Mouse (Mus musculus): ENCODE results near the gene Dnajc11.

Dnajc11 gene

DNA sequence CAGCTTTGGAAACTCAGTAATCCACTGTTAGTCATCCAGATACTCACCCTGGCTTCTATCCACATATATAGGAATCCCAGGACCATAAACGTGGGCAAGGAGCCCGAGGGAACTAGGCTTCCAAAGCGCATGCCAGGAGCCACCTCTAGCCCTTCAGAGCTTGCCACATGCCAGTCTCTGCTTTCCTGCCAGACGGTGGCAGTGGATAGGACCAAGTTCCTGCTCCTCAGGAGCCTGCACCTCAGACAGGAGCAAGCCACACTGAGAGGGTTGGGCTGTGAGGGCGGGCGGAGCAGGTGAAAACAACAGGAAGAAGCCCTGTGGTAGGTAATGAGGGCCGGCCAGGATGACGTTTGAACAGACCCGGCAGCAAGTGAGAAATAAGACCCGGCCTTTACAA is 52.4 kb downstream of the Dnajc11 start:
- CTCF ChIA-PET, result no interaction called here

DNA sequence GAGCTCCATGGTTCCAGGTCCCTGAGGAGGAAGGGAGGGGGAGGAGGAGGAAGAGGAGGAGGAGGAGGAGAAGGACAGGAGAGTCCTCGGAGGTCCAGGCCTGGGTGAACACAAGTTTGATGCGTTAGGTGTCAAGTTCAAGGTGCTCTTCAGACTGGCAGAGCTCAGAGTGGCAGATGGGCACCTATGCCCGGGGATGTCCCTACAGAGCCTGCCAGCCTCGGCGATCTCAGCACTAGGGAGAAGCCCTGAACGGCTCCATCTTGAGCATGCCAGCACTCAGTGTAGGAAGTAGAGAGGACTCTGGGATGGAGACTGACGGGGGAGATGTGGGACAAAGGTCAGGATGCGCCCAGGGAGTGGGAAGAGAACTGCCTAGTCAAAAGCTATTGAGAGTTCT is 53.2 kb downstream of the Dnajc11 start:
- CTCF ChIA-PET, result no interaction called here

DNA sequence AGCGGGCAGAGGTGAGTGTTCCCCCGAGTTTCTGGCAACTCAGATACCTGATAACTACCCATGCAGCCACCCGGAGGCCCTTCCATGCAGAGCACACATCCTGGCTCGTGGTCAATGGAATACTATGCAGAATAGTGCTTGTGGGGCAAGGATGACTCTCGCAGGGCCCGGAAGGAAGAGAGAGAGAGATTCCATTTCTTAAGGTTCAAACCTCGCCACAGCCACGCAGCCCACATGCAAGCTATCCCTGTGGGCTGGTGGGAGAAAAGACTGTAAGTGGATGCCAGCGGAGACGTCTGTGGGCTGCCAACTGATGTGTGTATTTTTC is 54.5 kb downstream of the Dnajc11 start:
- CTCF ChIA-PET, result no interaction called here

DNA sequence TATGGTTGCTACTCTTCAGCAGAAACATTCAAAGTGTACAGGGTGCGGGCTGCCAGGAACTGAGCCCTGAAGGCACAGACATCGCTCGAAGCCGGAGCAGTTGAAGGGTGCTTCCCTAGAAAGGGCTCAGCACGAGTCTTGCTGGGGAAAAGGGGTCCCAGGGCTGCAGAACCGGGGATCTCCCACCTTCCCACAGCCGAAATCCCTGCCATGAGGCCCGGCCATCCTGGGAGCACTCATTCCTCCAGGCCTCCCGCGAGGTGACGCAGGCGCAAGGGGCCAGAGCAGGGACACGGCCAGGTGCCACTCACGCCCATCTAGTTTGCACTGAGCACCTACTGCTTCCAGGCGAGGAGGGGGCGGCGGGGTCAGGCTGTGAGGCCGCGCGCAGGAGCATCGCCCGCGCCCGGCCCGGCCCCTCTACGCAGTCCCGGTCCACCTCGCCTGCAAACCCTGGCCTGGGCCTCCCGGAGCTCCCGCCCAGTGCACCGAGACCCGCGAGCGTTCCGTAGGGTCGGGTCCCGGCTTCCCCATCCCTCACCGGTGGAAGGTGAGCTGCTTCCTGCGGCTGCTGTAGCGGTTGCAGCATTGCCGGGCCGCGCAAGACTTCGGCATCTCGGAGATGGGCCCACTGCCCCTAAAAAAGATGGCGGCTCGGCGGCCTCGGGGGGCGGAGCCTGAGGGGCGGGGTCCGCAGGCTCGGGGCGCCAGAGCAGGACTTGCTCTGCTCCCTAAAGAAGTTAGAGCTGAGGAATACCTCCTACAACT is 55.0 kb downstream of the Dnajc11 start, which contains the start of gene Thap3:
Gene Thap3, minus strand, starts transcription at position 656 of the 768 bp plus-strand sequence.
- CTCF ChIA-PET, result interaction anchor here (0.8 to 1.8 kb wide), 2 partner anchors 8 to 41 kb away, joined by 3 to 5 read pairs; no protein-coding TSS in a partner anchor

DNA sequence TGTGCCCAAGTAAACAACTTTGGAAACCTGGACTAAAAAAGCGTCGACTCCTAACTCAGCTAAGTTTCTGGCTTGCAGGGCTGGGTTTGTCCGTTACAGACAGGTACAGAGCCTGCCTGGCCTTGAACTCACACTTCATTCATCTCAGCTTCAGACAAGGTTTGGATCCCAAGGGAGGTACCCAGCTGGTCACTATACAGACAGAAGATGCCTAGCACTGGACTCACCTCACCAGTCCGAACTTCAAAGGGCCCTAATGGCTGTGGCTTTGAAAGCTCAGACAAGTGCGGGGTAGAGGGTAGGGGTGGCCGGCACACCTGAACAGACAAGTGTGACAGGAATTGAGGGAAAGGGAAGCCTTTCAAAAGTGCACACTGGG is 55.6 kb downstream of the Dnajc11 start:
- CTCF ChIA-PET, result interaction anchor here (0.8 to 1.8 kb wide), 2 partner anchors 9 to 40 kb away, joined by 3 to 5 read pairs; no protein-coding TSS in a partner anchor

DNA sequence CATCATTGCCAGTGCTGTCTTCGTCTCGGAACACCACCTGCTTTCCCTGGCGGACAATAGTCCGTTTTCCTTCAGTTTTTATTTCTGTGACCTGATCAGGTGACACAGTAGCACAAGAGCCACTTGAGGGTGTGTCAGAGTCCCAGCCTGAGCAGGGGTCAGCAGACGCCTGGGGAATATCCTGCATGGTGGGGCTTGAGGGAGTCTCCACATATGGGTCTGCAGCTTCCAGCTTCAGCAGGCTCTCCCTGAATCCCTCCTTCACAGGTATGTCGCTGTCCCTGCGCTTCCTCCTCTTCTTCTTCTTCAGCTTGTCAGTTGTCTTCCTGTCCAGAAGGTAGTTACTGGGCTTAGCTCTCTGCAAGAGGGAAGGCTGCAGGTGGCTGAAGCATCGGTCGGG is 58.6 kb downstream of the Dnajc11 start:
- CTCF ChIA-PET, result interaction anchor here (0.5 kb wide), 1 partner anchor 8 kb away, joined by 3 read pairs; no protein-coding TSS in a partner anchor

DNA sequence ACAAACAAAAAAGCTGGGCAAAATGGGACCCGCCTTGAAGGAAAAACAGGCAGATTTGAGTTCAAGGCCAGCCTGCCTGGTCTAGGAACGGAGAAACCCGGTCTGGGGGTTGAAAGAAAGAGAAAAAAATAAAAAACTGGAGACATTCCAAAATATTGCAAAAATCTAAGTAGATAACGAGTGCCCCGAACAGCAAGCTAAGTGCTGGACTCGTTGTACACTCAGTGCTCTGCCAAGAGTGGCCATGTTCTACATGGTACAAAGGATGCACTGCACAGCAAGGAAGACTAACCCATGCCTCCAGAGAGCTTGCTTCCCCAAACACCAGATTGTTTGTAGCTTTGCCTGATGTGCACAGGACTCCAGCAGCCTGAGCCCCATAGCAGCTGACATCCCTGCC is 59.5 kb downstream of the Dnajc11 start:
- CTCF ChIA-PET, result interaction anchor here (0.9 kb wide), 1 partner anchor 105 kb away, joined by 3 read pairs; no protein-coding TSS in a partner anchor

DNA sequence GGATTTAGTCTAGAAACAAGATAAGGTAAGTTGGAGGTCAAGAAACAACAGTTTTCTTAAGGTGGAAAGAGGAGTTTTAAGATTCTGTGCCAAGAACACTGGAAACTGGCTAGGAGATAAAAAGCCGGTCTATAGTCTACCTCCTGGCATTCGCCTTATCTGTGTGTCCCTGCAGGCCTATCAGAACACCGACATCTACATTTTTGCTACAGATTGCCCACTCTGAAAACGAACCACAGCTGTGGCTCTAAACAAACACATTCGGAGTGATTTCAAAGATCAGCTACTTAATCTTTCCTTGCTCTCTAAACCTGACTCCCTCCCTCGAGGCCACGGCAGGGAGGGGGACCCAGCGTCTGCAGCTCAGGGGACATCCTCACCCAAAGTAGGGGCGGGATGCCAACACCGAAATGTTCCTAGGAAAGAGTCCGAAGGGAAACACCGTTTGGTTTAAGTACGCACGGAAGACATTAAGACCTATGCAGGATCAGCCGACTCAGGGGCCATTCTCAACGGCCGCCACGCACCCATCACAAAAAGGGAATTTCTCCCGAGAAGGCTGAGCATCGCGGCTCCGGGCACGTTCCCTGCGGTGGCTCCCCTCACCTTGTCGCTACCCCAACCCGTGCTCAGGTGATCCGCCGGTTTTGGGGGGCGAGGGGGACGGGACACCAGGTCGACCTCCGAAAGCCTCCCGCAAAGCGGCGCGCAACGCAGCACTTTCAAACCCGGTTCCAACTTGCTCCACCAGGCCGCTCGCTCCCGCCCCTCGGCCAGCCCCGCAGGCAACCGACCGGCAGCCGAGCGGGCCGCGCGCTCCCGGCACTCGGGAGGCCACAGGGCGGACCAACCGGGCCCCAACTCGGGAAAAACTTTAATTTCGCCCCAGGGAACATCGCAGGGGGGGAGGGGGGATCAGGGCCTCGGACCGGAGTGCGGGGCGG is 61.0 kb downstream of the Dnajc11 start:
- CTCF ChIA-PET, result no interaction called here

DNA sequence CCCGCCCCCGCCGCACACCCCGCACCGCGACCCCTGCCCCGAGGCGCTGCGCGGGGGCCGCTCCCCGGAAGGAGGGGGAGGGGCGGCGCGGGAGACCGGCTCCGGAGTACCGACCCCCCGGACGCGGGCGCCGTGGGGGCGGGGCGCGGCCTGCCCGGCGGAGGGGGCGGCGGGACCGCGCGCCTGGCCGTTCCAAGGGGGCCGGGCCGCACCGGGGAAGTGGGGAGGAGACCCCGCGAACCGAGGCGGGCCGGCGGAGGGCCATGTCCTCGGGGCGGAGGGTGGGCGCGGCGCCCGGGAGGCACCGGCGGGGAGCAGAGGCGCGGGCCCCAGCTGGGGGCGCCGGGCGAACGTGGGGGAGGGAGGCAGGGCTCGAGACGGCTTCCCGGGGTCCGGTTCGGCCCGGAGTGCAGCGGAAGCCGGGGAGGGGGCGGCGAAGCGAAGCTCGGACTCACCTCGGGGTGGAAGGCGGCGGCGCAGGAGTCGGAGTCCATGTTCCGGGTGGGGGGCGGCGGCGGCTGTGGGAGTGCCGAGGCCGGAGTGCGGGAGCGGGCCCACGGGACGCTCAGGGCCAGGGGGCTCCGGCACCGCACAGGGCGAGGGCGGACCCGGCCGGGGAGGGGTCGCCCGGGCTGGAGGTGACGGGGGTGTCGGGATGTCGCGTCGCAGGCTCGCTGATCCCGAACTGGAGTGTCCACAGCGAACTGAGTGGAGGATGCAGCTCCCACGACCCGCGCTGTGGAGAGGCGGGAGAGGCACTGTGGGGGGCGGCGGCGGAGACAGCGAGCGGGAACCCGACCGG is 62.1 kb downstream of the Dnajc11 start:
- CTCF ChIA-PET, result interaction anchor here (1.0 kb wide), 1 partner anchor 13 kb away, joined by 3 read pairs; the partner anchor contains the start of gene Klhl21

DNA sequence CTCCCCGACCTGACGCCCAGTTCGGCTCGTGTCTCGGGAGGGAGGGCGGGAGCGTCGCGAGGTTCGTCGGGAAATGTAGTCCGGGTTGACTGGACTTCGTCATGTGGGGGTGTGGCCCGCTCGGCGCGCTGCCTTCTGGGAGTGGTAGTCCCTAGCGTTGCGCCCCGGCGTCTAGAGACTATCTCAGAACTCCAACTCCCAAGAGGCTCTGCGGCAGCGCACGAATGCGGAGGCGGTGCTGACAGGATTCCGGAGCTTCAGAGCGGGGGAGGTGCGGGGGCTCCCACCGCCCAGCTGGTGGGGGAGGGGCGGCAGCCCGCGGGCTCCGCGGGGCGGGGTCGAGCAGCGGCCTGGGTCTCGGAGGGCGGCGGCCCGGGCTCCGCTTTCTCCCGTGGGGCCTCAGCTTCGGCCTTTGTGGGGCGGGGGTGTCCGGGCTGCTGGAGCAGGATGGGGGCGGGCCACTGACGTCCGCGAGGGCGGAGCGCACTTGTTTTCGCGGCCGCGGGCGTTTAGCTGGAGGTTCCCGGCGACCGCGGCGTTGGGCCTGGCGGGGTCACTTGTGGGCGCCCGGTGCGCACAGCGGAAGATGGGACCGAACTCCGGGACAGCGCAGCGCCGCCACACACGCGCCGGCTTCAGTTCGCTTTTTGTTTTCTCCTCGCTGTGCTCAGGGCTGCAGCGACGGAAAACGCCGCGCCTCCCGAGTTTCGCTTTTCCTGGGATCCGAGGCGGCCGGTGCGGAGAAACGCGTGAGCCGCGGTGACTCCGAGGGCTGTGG is 62.9 kb downstream of the Dnajc11 start, which contains the start of gene Phf13:
Gene Phf13, minus strand, starts transcription at position 86 of the 778 bp plus-strand sequence.
- CTCF ChIA-PET, result interaction anchor here (1.0 kb wide), 2 partner anchors 9 to 12 kb away, joined by 3 read pairs; partner anchors contain the start of gene Klhl21

DNA sequence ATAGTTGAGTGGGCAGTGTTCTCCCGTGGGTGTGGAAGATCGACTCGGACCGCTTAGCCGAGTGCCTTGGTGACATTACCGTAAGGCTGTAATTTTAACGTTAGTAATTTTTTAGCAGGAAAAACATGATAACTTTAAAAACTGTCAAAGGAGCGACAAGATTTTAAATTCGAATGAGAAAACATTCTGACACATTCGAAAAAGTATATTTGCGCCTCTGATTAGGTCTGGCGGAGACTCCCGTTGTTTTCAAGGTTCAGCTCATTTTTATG is 63.4 kb downstream of the Dnajc11 start:
- CTCF ChIA-PET, result interaction anchor here (1.0 kb wide), 1 partner anchor 9 kb away, joined by 3 read pairs; no protein-coding TSS in a partner anchor

DNA sequence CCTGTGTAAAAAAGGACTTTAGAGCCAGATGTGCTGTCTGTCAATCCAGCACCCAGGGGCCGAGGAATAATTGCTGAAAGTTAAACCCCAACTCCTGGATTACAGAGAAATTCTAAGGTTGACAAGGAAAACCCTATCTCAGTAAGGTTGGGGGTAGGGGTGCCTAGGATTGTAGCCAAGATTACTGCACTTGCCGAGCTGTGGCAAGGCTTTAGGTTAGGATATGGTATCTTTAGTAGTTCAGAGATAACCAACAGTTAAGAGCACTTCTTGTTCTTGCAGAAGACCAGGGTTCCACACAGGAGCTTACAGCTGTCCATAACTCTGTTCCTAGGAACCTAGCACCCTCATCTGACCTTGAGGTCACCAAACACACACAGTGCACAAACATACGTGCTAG is 64.2 kb downstream of the Dnajc11 start:
- CTCF ChIA-PET, result interaction anchor here (1.0 kb wide), 1 partner anchor 8 kb away, joined by 3 read pairs; no protein-coding TSS in a partner anchor

DNA sequence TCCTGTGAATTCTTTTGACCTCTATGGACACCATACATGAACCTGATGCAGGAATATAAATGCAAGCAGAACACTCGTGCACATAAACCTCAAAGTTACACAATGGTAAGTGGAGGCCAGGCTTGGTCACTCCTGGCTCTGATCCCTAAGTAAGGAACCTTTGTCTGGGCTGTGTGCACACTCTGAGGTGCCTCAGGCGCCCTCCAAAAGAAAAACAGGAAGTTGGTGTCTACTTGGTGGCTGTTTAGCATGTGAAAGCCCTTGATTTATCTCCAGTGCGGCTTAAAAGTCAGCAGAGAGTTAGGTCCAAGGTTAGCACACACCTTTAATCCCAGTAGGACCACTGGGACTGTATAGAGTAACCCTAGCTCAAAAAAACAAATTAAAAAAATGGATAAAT is 66.0 kb downstream of the Dnajc11 start:
- CTCF ChIA-PET, result interaction anchor here (0.7 kb wide), 1 partner anchor 15 kb away, joined by 3 read pairs; no protein-coding TSS in a partner anchor

DNA sequence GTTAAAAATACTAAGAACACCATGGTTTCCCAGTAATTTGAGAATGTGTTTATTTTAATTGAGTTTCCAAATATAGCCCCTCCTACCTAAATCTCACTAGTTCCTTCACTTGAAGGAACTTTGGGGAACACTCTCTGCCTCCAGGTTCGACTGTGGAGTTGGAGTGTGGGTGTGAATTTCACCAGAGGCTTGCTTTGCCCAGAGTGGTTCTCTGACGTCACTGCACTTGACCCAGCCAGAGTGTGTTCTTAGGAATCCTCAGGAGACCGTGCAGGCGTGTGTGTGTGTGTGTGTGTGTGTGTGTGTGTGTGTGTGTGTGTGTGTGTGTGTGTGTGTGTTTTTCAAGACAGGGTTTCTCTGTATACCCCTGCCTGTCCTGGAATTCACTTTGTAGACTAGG is 67.4 kb downstream of the Dnajc11 start:
- CTCF ChIA-PET, result interaction anchor here (0.8 kb wide), 1 partner anchor 9 kb away, joined by 3 read pairs; no protein-coding TSS in a partner anchor

DNA sequence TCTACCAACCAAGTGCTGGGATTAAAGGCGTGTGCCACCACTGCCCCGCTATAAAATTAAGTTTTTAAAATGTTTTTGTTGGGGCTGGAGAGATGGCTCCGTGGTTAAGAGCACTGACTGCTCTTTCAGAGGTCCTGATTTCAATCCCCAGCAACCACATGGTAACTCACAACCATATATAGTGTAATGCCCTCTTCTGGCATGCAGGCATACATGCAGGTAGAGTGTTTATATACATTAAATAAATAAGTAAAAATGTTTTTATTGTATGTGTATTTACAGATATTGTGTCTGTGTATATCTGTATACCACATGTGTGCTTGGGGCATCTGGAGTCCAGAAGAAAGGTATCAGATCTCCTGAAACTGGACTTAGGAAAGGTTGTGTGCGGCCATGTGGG is 67.8 kb downstream of the Dnajc11 start:
- CTCF ChIA-PET, result no interaction called here

DNA sequence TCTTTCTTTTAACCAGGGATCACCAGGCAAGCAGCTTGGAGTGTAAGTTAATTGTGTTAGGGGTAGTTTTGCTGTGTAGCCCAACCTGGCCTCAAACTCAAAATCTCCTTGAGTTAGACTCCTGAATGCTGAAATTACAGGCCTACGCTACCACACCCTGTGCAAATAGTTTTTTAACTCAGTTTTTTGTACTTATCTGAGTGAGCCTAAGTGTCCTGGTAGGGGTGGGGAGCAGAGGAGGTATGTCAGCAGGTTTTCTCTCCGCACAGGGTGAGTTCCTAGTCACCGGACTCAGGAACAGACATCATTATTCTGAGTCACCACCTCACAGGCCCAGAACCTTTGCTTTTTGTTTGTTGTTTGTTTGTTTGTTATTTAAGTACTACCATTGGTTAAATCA is 68.6 kb downstream of the Dnajc11 start:
- CTCF ChIA-PET, result no interaction called here

DNA sequence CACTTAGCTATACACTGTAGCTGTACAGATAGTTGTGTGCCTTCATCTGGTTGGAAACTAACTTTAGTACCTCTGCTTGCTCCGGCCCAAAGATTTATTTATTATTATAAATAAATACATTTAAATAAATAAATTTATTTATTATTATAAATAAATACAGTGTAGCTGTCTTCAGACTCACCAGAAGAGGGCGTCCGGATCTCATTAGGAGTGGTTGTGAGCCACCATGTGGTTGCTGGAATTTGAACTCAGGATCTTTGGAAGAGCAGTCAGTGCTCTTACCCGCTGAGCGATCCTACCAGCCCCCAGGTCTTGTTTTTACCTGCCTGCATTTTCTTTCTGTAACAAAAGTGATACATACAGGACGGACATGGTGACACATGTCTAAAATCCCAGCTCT is 72.6 kb downstream of the Dnajc11 start:
- CTCF ChIA-PET, result interaction anchor here (0.9 kb wide), 1 partner anchor 9 kb away, joined by 3 read pairs; no protein-coding TSS in a partner anchor

DNA sequence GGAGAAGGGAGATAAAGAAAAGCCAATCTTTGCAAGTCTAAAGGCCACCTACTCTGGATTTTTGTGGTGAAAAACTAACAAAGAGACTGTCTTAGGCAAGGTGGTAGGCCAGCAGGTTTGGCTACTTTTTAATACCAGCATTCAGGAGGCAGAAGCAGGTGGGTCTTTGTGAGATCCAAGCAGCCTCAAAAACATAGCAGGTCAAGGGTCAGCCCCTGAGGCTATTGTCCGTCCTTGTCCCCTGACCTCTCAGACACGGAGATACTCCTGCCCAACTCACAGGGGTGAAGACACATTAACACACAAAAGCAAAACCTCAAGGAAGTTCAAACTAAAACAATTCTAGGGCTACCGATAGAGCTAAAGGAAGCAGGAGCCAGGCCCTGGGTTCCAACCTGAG is 73.3 kb downstream of the Dnajc11 start:
- CTCF ChIA-PET, result no interaction called here

DNA sequence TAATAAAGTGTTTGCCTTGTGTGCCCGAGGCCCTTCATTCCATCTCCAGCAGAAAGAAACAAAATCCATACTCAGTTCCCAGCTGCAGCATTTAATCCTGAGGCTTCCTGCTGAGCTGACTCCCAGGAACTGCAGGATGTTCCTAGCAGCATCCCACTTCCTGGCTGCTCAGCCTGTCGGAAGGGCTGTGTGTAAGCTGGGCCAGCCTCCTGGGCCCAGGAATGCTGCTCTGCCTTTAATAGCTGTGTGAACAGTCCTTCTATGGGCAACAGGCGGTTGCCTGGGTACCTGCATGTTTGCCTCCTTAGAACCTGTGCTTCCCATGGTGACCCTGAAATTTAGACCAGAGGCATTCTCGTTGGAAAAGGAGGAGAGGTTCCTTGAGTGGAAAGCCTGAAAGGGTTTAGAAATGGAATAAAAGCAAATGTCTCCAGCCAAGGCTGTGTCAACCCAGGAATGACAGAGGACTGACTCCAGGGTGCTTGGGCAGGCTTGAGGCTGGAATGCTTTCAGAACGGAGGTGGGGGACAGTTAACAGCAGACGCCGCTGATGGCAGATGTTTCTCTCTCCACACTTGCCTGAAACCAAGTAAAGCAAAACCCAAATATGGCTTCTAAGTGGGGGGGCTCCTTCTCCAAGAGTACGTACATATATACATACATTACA is 74.1 kb downstream of the Dnajc11 start:
- CTCF ChIA-PET, result interaction anchor here (1.2 kb wide), 1 partner anchor 12 kb away, joined by 3 read pairs; the partner anchor contains the start of gene Phf13

DNA sequence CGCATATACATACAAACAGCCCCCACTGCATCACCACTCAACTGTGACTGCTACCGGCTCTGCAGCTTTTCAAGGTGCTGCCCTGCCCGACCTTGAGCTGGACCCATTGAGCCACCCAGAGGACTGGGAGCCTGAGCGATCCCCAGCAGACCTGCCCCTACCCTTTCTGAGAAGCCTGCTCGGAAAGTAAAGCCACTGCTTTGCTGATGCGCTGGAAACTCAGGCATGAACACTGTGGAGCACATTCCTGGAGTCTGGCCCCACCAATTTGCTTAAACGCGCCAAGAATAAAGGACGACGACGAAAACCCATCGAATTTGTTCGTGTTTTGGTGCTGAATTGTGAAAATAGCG is 74.6 kb downstream of the Dnajc11 start:
- CTCF ChIA-PET, result interaction anchor here (1.2 kb wide), 1 partner anchor 12 kb away, joined by 3 read pairs; the partner anchor contains the start of gene Phf13

Data from spleen, embryonic (tissue).